Mouse (Mus musculus) cerebellum, postnatal 25 days (tissue): Measurements from ENCODE around the gene Cep295nl.

Experiments used
- DNase-seq, 2 experiments: peaks; one replicate each; pipeline ENCODE4 v3.0.0; 2021; ENCODE audit warnings: mixed read lengths in 2 of 2

Cep295nl gene

GRCm38 (mm10) chr11:118354636-118355191 lies 12.4 kb upstream of the Cep295nl start:
- DNase-seq = peak; percentile 60 to 61

GRCm38 (mm10) chr11:118349494-118349893 lies 7.2 kb upstream of the Cep295nl start:
- no peak for DNase-seq

- no peak for DNase-seq
Observed at GRCm38 (mm10) chr11:118348877-118349276, 6.6 kb upstream of the Cep295nl start.

- no peak for DNase-seq
Observed at GRCm38 (mm10) chr11:118348419-118348818, 6.1 kb upstream of the Cep295nl start.

- no peak for DNase-seq
Observed at GRCm38 (mm10) chr11:118347911-118348310, 5.6 kb upstream of the Cep295nl start.

- no peak for DNase-seq
Observed at GRCm38 (mm10) chr11:118347391-118347790, 5.1 kb upstream of the Cep295nl start.

GRCm38 (mm10) chr11:118346395-118347096 lies 4.2 kb upstream of the Cep295nl start:
- DNase-seq = no peak

- DNase-seq = peak in 1 of 2 experiments; percentile 51
Observed at GRCm38 (mm10) chr11:118345693-118346092, 3.4 kb upstream of the Cep295nl start.

- DNase-seq = no peak
Observed at GRCm38 (mm10) chr11:118343629-118344028, 1.3 kb upstream of the Cep295nl start.

GRCm38 (mm10) chr11:118337491-118338168 lies 4.7 kb downstream of the Cep295nl start:
- DNase-seq = no peak

GRCm38 (mm10) chr11:118333431-118333830 lies 8.9 kb downstream of the Cep295nl start:
- DNase-seq = no peak

GRCm38 (mm10) chr11:118332376-118332775 lies 9.9 kb downstream of the Cep295nl start:
- no peak for DNase-seq

- no peak for DNase-seq
Observed at GRCm38 (mm10) chr11:118330777-118331176, 11.5 kb downstream of the Cep295nl start.

GRCm38 (mm10) chr11:118330361-118330760 lies 11.9 kb downstream of the Cep295nl start:
- DNase-seq = no peak

GRCm38 (mm10) chr11:118328947-118329346 lies 13.4 kb downstream of the Cep295nl start:
- no peak for DNase-seq

GRCm38 (mm10) chr11:118328511-118328910 lies 13.8 kb downstream of the Cep295nl start:
- DNase-seq = no peak

- peak; percentile 65 to 72 for DNase-seq
Observed at GRCm38 (mm10) chr11:118326991-118327971, 15.0 kb downstream of the Cep295nl start.

- no peak for DNase-seq
Observed at GRCm38 (mm10) chr11:118326491-118326890, 15.8 kb downstream of the Cep295nl start.

- no peak for DNase-seq
Observed at GRCm38 (mm10) chr11:118324541-118324940, 17.8 kb downstream of the Cep295nl start.

GRCm38 (mm10) chr11:118323974-118324373 lies 18.3 kb downstream of the Cep295nl start:
- no peak for DNase-seq

- DNase-seq = no peak
Observed at GRCm38 (mm10) chr11:118322647-118323046, 19.7 kb downstream of the Cep295nl start.

- DNase-seq = no peak
Observed at GRCm38 (mm10) chr11:118321971-118322370, 20.3 kb downstream of the Cep295nl start.

GRCm38 (mm10) chr11:118321500-118321899 lies 20.8 kb downstream of the Cep295nl start:
- DNase-seq = no peak
